Mouse (Mus musculus): ENCODE data around the gene Prune2.

GRCm38 (mm10) chr19:17256867-17257266, 300.9 kb downstream of the Prune2 start:
- TF ChIP-seq EP300 (IDR thresholded peaks at IDR 0.05; ENCODE audit: low read depth) (no peak), CTCF (IDR thresholded peaks at IDR 0.05; ENCODE audit: low read depth) (no peak)

Data from liver, postnatal 0 days (tissue).